17 mouse cellular contexts compared by ENCODE assay signal in genomic region chr2:116201248-116202223, GRCm38 (mm10).
DNase-seq lines count a peak whose midpoint lies in the region; ATAC-seq lines count a peak whose summit lies in the region.
"Had no signal": no experiment of that assay in that cellular context is flagged by ENCODE, and none has a peak within 500 bp of the region (broad histone marks: within the 10 kb centered on the region; RNA-seq: fewer than 3 reads in every experiment).

No protein-coding gene starts in this region.

- H3K9ac ChIP-seq in neural tube, embryonic 11.5 days (ENCODE audit: low read length), result no peak overlapping the region
- H3K9ac ChIP-seq in hindbrain, embryonic 13.5 days, result no peak overlapping the region
- no peak overlapping the region for H3K9ac ChIP-seq in midbrain, embryonic 15.5 days
- H3K9ac ChIP-seq in liver, embryonic 12.5 days, result no peak overlapping the region
- H3K9ac ChIP-seq: heart, embryonic 12.5 days; limb, embryonic 12.5 days; liver, embryonic 15.5 days had no signal

- 66% methylated on average over 14 of the region's 14 CpGs for whole genome bisulfite sequencing in neural tube, embryonic 11.5 days
- 38% methylated on average over 14 of the region's 14 CpGs for WGBS in hindbrain, embryonic 13.5 days
- WGBS in midbrain, embryonic 15.5 days, result 53% methylated on average over 14 of the region's 14 CpGs
- WGBS in liver, embryonic 12.5 days (ENCODE audit: insufficient replicate concordance), result 61% methylated on average over 14 of the region's 14 CpGs

- H3K27ac ChIP-seq in neural tube, embryonic 11.5 days (ENCODE audit: low read depth, low read length), result no peak overlapping the region
- H3K27ac ChIP-seq in hindbrain, embryonic 13.5 days, result peak overlapping the region; percentile 19; the same call in 1 of the 2 replicates
- no peak overlapping the region for H3K27ac ChIP-seq in midbrain, embryonic 15.5 days
- no peak overlapping the region for H3K27ac ChIP-seq in liver, embryonic 12.5 days
- H3K27ac ChIP-seq: limb, embryonic 12.5 days; liver, embryonic 15.5 days had no signal

- H3K4me3 ChIP-seq in neural tube, embryonic 11.5 days (ENCODE audit: low read depth, low read length), result no peak overlapping the region
- H3K4me3 ChIP-seq in hindbrain, embryonic 13.5 days, result no peak overlapping the region
- H3K4me3 ChIP-seq in midbrain, embryonic 15.5 days, result no peak overlapping the region
- H3K4me3 ChIP-seq in liver, embryonic 12.5 days, result no peak overlapping the region
- H3K4me3 ChIP-seq: heart, embryonic 12.5 days; limb, embryonic 12.5 days; liver, embryonic 15.5 days had no signal

- DNase-seq in neural tube, embryonic 11.5 days (ENCODE audit: low spot score), result no peak
- DNase-seq in neural tube, embryonic 10.5 days (ENCODE audit: extremely low spot score, low spot score), result no peak
- no peak for DNase-seq in adrenal gland, postnatal 14 days
- DNase-seq in left cerebral cortex, postnatal 10 days (ENCODE audit: extremely low spot score in 1 of 2, low spot score in 2 of 2), result no peak
- no peak for DNase-seq in adrenal gland, postnatal 36 days
- DNase-seq: adrenal gland, adult 2 months; cerebellum, postnatal 25 days; gastrocnemius, postnatal 36 days; heart, postnatal 36 days; kidney, adult 18-20 months; kidney, postnatal 36 days had no signal

- no peaks in the 10 kb centered on the region for H3K4me1 ChIP-seq in neural tube, embryonic 11.5 days (ENCODE audit: control insufficient read depth, insufficient read depth, low read length)
- peaks cover 18% of the 10 kb centered on the region for H3K4me1 ChIP-seq in hindbrain, embryonic 13.5 days (replicated peaks)
- H3K4me1 ChIP-seq in midbrain, embryonic 15.5 days, result 0 out of 2 replicates have a peak, but pooled peaks cover 4% of the 10 kb centered on the region
- H3K4me1 ChIP-seq in liver, embryonic 12.5 days, result no peaks in the 10 kb centered on the region
- H3K4me1 ChIP-seq: heart, embryonic 12.5 days; limb, embryonic 12.5 days; liver, embryonic 15.5 days had no signal

- no peak overlapping the region for H3K4me2 ChIP-seq in neural tube, embryonic 11.5 days (ENCODE audit: low read depth)
- peak overlapping the region; percentile 39 for H3K4me2 ChIP-seq in hindbrain, embryonic 13.5 days
- peak overlapping the region; percentile 18; the same call in 1 of the 2 replicates for H3K4me2 ChIP-seq in midbrain, embryonic 15.5 days
- no peak overlapping the region for H3K4me2 ChIP-seq in liver, embryonic 12.5 days
- H3K4me2 ChIP-seq: heart, embryonic 12.5 days; limb, embryonic 12.5 days; liver, embryonic 15.5 days had no signal

- H3K27me3 ChIP-seq in neural tube, embryonic 11.5 days (ENCODE audit: control insufficient read depth, insufficient read depth, low read length), result no peaks in the 10 kb centered on the region
- H3K27me3 ChIP-seq in hindbrain, embryonic 13.5 days, result no peaks in the 10 kb centered on the region
- H3K27me3 ChIP-seq in midbrain, embryonic 15.5 days (replicated peaks), result no peaks in the 10 kb centered on the region
- no peaks in the 10 kb centered on the region for H3K27me3 ChIP-seq in liver, embryonic 12.5 days (replicated peaks)
- H3K27me3 ChIP-seq: heart, embryonic 12.5 days; limb, embryonic 12.5 days; liver, embryonic 15.5 days had no signal

- intact Hi-C loops in left cerebral cortex, postnatal 10 days (cut with DNase I), result no loop called here

- peak; percentile 53 for ATAC-seq in neural tube, embryonic 11.5 days (ENCODE audit: insufficient read depth, low FRiP score, low TSS enrichment)
- ATAC-seq in hindbrain, embryonic 13.5 days (ENCODE audit: low FRiP score), result peak; percentile 79
- peak; percentile 74; the same call in 1 of the 2 replicates for ATAC-seq in midbrain, embryonic 15.5 days (replicated peaks)
- ATAC-seq in liver, embryonic 12.5 days, result no peak

- no peaks in the 10 kb centered on the region for H3K36me3 ChIP-seq in neural tube, embryonic 11.5 days (ENCODE audit: control insufficient read depth, insufficient read depth, low read length)
- H3K36me3 ChIP-seq in hindbrain, embryonic 13.5 days, result no peaks in the 10 kb centered on the region
- H3K36me3 ChIP-seq in midbrain, embryonic 15.5 days (replicated peaks), result no peaks in the 10 kb centered on the region
- no peaks in the 10 kb centered on the region for H3K36me3 ChIP-seq in liver, embryonic 12.5 days
- H3K36me3 ChIP-seq: heart, embryonic 12.5 days; limb, embryonic 12.5 days; liver, embryonic 15.5 days had no signal

- no peaks in the 10 kb centered on the region for H3K9me3 ChIP-seq in neural tube, embryonic 11.5 days (ENCODE audit: control insufficient read depth, low read length)
- no peaks in the 10 kb centered on the region for H3K9me3 ChIP-seq in hindbrain, embryonic 13.5 days
- H3K9me3 ChIP-seq in midbrain, embryonic 15.5 days, result no peaks in the 10 kb centered on the region
- H3K9me3 ChIP-seq in liver, embryonic 12.5 days (replicated peaks), result no peaks in the 10 kb centered on the region
- H3K9me3 ChIP-seq: heart, embryonic 12.5 days; limb, embryonic 12.5 days; liver, embryonic 15.5 days had no signal

Comparison
In these comparisons a context has a peak if more than half of its experiments do, and no peak if none do; other contexts are left out.
1. H3K4me2 ChIP-seq: peak in hindbrain, embryonic 13.5 days (single experiment) and midbrain, embryonic 15.5 days (single experiment); none in neural tube, embryonic 11.5 days (single experiment) and liver, embryonic 12.5 days (single experiment).